Mouse (Mus musculus) spleen, embryonic (tissue): ENCODE data around the gene Acap3.

Experiments
- CTCF ChIA-PET: fragments of 350-600 bp; sonication (Branson Sonifier 250); formaldehyde crosslinking; loops from one replicate; lab custom pipeline; 2022; lab: Charles Lee

Acap3 gene

GRCm38 (mm10) chr4:155891551-155892001, at the start of gene Acap3, which contains the start of gene Pusl1:
Acap3 (plus strand) TSS chr4:155891822.
Pusl1 (minus strand) TSS chr4:155891781.
- CTCF ChIA-PET = no interaction called here

GRCm38 (mm10) chr4:155843231-155843630, 48.4 kb upstream of the Acap3 start:
- CTCF ChIA-PET = no interaction called here

GRCm38 (mm10) chr4:155846871-155847578, 44.6 kb upstream of the Acap3 start, which contains the start of gene Dvl1:
Dvl1 (plus strand) TSS chr4:155847402.
- CTCF ChIA-PET = interaction anchor here (1.9 kb wide), 1 partner anchor 14 kb away, joined by 5 read pairs; no protein-coding TSS in a partner anchor

- CTCF ChIA-PET = interaction anchor here (1.5 to 1.9 kb wide), 2 partner anchors 10 to 15 kb away, joined by 3 to 5 read pairs; no protein-coding TSS in a partner anchor
These were observed 43.9 kb upstream of the Acap3 start for GRCm38 (mm10) chr4:155847591-155848352.

GRCm38 (mm10) chr4:155848434-155849095, 43.1 kb upstream of the Acap3 start:
- CTCF ChIA-PET = interaction anchor here (1.5 kb wide), 1 partner anchor 10 kb away, joined by 3 read pairs; no protein-coding TSS in a partner anchor

GRCm38 (mm10) chr4:155849391-155849790, 42.2 kb upstream of the Acap3 start:
- CTCF ChIA-PET = interaction anchor here (1.5 kb wide), 1 partner anchor 9 kb away, joined by 3 read pairs; no protein-coding TSS in a partner anchor

- CTCF ChIA-PET = no interaction called here
These were observed 41.7 kb upstream of the Acap3 start for GRCm38 (mm10) chr4:155849792-155850451.

GRCm38 (mm10) chr4:155851368-155851767, 40.3 kb upstream of the Acap3 start:
- CTCF ChIA-PET = no interaction called here

GRCm38 (mm10) chr4:155851951-155852411, 39.6 kb upstream of the Acap3 start:
- CTCF ChIA-PET = no interaction called here

GRCm38 (mm10) chr4:155853421-155853820, 38.2 kb upstream of the Acap3 start:
- CTCF ChIA-PET = no interaction called here

- CTCF ChIA-PET = no interaction called here
These were observed 36.6 kb upstream of the Acap3 start for GRCm38 (mm10) chr4:155854991-155855390.

- CTCF ChIA-PET = interaction anchor here (0.6 kb wide), 1 partner anchor 49 kb away, joined by 4 read pairs; no protein-coding TSS in a partner anchor
These were observed 35.6 kb upstream of the Acap3 start for GRCm38 (mm10) chr4:155856071-155856470.

- CTCF ChIA-PET = no interaction called here
These were observed 34.7 kb upstream of the Acap3 start for GRCm38 (mm10) chr4:155856881-155857280.

GRCm38 (mm10) chr4:155859318-155859717, 32.3 kb upstream of the Acap3 start:
- CTCF ChIA-PET = no interaction called here

- CTCF ChIA-PET = no interaction called here
These were observed 29.8 kb upstream of the Acap3 start for GRCm38 (mm10) chr4:155861787-155862186.

- CTCF ChIA-PET = no interaction called here
These were observed 28.6 kb upstream of the Acap3 start, which contains the start of gene Tas1r3 for GRCm38 (mm10) chr4:155863001-155863400. Tas1r3 (minus strand) TSS chr4:155863362.

- CTCF ChIA-PET = interaction anchor here (0.5 kb wide), 1 partner anchor 35 kb away, joined by 3 read pairs; no protein-coding TSS in a partner anchor
These were observed 22.9 kb upstream of the Acap3 start for GRCm38 (mm10) chr4:155868614-155869298.

GRCm38 (mm10) chr4:155869317-155870033, 22.1 kb upstream of the Acap3 start, which contains the start of the genes Cptp and Ints11:
Cptp (minus strand) TSS chr4:155869440.
Ints11 (plus strand) TSS chr4:155869546.
- CTCF ChIA-PET = no interaction called here

- CTCF ChIA-PET = no interaction called here
These were observed 20.2 kb upstream of the Acap3 start for GRCm38 (mm10) chr4:155871404-155871803.
